In genomic region chr8:75476756-75477155, GRCm38 (mm10) we compare ENCODE assay signal across 28 mouse cellular contexts. TPM values are rescaled to one million over a fixed set of nuclear protein-coding genes. Genes with fewer than 3 reads are reported as not detected.
DNase-seq lines count a peak whose midpoint lies in the region; ATAC-seq lines count a peak whose summit lies in the region.
"Had no signal": no experiment of that assay in that cellular context is flagged by ENCODE, and none has a peak within 500 bp of the region (broad histone marks: within the 10 kb centered on the region; RNA-seq: fewer than 3 reads in every experiment).

No protein-coding gene starts in this region.

- no peak for ATAC-seq in cerebellum, adult (ENCODE audit: insufficient number of reproducible peaks, low FRiP score, low TSS enrichment)
- ATAC-seq: forebrain, embryonic 15.5 days; hindbrain, embryonic 16.5 days; intestine, embryonic 15.5 days; Patski had no signal

- DNase-seq in cerebellum, postnatal 14 days, result peak; percentile 19 to 52
- peak; percentile 12 for DNase-seq in layer of hippocampus, adult 11-12 months (ENCODE audit: low spot score)
- DNase-seq in layer of hippocampus, postnatal 25 days (ENCODE audit: extremely low spot score in 1 of 2, low spot score in 1 of 2), result no peak
- peak; percentile 2 for DNase-seq in fibroblast of lung, adult 2 months (ENCODE audit: low read depth)
- DNase-seq in layer of hippocampus, adult 9-11 months, result peak; percentile 31
- DNase-seq in ovary, postnatal 14 days (ENCODE audit: low spot score), result no peak
- no peak for DNase-seq in kidney, adult 11 months
- DNase-seq: adrenal gland, postnatal 14 days; cerebellum, adult 9-10 months; gastrocnemius, postnatal 10 days; heart, postnatal 14 days; kidney, adult 8-10 months; kidney, postnatal 10 days; left cerebral cortex, postnatal 4 days; liver; lung, adult 2 months; lung, postnatal 10 days; midbrain, embryonic 14.5 days; right cerebral cortex, postnatal 4 days; thymus, adult 2 months; thymus, postnatal 4 days had no signal

RNA-seq across cellular contexts. Expression of gene Iqcm, which starts 28.3 kb away (rescaled TPM):
- total RNA-seq in layer of hippocampus, postnatal 25 days (2021), result under 1 TPM; 0.22 to 0.47 TPM
- total RNA-seq: adrenal gland, postnatal 14 days; gastrocnemius, postnatal 10 days; heart, adult 8-10 months; heart, postnatal 14 days; MEL had no signal

Comparison
In these comparisons a context has a peak if more than half of its experiments do, and no peak if none do; other contexts are left out.
1. DNase-seq: peak in cerebellum, postnatal 14 days (2 of 2), layer of hippocampus, adult 11-12 months (single experiment), fibroblast of lung, adult 2 months (single experiment) and layer of hippocampus, adult 9-11 months (single experiment); none in layer of hippocampus, postnatal 25 days (0 of 2), ovary, postnatal 14 days (single experiment) and kidney, adult 11 months (single experiment).